Mouse (Mus musculus): ENCODE measurements around the gene Trpm5.

Trpm5 gene

GRCm38 (mm10) chr7:143040561-143040960 lies 53.9 kb downstream of the Trpm5 start:
- no peak for DNase-seq (ENCODE audit: low spot score in 2 of 2)

GRCm38 (mm10) chr7:143038174-143038931 lies 56.1 kb downstream of the Trpm5 start:
- DNase-seq (ENCODE audit: low spot score in 2 of 2): no peak

DNA sequence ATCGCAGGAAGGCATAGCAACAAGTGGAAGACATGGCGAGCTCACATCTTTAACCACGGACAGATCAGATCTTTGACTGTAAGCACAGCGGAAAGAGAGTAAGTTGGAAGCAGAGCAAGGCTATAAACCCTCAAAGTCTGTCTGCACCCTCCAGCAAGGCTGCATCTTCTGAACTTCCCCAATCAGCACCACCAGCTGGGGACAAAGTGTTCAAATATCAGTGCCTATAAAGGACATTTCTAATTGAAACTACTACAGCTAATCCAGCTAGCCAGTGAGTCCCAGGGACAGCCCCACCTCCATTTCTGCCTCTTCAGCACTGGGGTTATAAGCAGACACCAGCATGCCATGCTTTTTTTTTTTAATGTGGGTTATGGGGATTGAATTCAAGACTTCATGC lies 57.1 kb downstream of the Trpm5 start:
- no peak for DNase-seq (ENCODE audit: low spot score in 2 of 2)

- no peak for DNase-seq (ENCODE audit: low spot score in 2 of 2)
Observed at GRCm38 (mm10) chr7:143036787-143037186, 57.7 kb downstream of the Trpm5 start.

DNA sequence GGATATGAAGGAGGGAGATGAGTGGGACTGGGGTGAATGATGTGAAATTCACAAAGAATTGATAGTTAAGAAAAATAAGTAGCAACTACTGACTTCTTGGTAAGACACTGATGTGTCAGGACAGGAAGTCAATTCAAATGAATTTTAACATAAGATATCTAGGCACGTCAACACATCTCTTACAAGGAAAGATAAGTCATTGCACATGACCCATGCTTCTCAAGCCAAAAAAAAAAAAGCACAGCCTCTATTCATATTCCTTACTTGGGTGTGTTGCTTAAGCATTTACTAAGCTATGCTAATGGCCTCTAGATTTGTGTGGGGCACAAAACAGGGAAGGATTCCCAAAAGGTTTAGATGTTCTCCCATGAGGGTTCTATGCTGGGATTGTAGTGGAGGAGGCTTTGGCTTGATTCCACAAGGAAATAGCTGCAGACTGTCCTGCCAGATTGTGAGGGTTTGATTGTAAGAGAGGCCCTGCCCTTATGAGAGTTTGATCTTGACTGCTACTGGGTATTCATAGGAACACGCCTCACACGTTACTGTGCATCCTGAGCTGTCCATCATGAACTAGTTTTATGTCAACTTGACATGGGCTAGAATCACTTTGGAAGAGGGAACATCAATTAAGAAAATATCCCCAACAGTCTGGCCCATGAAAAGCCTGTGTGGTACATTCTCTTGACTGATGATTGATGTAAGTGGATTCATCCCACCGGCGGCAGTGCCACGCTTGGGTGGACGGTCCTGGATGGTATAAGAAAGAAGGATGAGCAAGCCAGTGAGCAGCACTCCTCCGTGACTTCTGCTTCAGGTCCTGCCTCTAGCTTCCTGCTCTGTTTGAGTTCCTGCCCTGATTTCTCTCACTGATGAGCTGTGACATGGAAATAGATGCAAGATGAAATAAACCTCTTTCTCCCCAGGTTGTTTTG lies 59.7 kb downstream of the Trpm5 start:
- no peak for DNase-seq (ENCODE audit: low spot score in 2 of 2)

GRCm38 (mm10) chr7:143034112-143034511 lies 60.3 kb downstream of the Trpm5 start:
- DNase-seq (ENCODE audit: low spot score in 2 of 2): no peak

DNA sequence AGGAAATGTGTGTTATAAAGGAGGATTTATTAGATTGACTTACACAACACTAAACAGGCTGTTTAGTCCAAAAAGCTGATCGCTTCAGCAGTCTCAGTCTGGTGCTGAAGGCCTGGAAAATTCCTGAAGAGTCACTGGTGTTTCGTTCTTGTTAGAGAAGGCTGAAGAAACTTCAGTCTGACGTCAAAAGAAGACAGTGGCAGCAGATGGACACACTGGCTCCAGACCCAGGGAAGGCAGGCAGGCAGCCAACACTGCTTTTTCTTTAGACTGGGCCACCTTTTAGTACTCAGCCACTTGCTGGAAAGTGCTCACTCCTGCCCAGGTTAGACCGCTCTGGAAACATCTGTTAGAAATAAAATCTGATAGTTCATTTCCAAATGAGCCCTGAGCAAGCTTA lies 60.9 kb downstream of the Trpm5 start:
- no peak for DNase-seq (ENCODE audit: low spot score in 2 of 2)

DNA sequence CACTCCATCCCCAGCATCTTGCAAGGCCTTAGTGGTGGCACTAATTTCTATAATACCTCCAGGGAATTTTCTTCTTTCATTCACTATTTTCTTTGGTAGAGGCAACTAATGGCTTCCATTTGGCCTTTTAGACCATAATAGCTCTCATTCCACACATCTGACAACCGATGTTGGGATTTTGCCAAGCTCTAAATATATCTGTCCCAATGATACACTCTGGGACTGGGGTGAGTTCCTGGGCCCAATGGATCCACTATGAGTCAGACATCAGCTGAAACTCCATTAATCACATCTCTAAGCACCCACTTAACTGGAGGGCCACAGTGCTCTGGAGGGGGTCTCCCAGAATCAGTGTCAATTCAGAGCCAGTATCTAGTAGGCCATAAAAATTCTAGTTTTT lies 62.6 kb downstream of the Trpm5 start:
- DNase-seq (ENCODE audit: low spot score in 2 of 2): no peak

DNA sequence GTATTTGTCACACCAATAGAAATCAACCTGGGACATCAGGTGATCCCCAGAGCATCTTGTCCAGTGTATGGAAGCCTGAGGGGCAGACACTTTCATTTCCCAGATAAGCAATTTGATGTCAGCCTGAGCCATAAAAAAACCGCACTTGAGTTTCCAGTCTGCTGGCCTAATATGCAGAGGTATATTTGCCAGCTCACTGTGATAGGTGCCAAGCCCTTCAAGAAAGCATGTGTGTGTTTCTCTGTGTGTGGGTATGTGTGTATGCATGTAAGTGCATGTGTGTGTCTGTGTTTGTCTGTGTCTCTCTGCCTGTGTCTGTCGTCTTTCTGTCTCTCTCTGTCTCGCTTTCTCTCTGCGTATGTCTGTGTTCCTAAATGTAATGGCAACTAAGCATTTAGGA lies 67.2 kb downstream of the Trpm5 start:
- DNase-seq (ENCODE audit: low spot score in 2 of 2): no peak

DNA sequence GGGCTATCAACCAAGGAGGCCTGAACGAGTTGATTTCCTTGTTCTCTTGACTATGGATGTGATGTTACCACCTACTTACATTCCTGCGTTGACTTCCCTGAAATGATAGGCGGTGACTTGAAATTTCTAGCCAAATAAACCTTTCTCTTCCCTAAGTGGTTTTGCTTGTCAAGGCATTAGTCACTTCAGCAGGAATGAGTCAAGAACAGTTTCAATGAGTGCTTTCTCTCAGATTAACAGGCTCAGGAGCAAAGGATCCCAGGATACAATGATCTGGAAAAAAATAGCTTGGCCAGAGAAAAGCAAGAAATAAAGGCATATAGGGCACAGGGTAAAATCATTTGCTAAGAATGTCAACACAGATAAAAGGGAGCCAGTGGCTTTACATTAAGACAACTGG lies 68.9 kb downstream of the Trpm5 start:
- DNase-seq (ENCODE audit: low spot score in 2 of 2): no peak

DNA sequence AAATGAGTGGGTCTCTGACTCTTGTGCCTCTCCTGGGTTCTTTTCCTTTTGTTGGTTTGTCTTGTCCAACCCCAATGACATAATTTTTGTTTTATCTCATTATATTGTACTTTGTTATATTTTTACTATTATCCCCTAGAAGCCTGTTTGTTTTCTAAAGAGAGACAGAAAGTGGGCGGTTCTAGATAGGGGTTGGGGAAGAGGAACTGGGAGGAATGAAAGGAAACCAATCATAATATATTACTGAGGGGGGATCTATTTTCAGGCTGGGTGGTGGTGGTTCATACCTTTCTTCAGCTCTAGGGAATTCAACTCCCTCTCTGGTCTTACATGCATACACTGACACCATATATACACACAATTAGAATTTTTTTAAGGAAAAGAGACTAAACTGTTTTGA lies 70.1 kb downstream of the Trpm5 start:
- no peak for DNase-seq (ENCODE audit: low spot score in 2 of 2)

GRCm38 (mm10) chr7:143023499-143023898 lies 70.9 kb downstream of the Trpm5 start:
- no peak for DNase-seq (ENCODE audit: low spot score in 2 of 2)

- no peak for DNase-seq (ENCODE audit: low spot score in 2 of 2)
Observed at GRCm38 (mm10) chr7:143021356-143022164, 72.9 kb downstream of the Trpm5 start.

DNA sequence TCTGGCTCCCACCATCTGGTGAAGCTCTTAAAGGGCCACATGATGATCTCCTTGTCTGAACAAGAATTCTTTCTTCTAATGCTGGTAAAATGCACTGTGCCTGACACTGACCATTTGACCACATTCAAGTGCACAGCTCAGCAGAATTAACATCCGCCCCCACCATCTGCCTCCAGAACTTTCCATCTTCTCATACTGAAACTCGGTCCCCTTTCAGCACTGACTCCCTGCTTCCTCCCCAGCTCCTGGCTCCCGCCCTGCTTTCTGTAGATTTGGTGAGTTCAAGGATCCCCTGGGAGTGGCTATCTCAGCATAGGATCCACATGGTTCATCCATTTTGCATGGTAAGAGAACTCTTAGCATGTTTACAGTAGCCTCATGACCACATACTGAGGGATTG lies 73.7 kb downstream of the Trpm5 start:
- DNase-seq (ENCODE audit: low spot score in 2 of 2): no peak

DNA sequence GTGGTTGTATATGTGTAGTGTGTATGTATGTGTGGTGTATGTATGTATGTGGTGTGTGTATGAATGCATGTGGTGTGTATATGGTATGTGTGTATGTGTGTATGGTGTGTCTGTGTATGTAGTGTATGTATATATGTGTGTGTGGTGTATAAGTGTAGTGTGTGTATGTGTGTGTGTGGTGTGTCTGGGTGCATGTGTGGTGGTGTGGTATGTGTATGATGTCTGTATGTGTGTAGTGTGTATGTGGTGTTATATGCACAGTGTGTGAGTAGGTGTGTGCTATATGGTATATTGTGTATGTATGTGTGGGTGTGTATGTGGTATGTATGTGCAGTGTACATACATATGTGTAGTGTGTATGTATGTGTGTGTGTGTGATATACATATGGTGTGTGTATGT lies 74.4 kb downstream of the Trpm5 start:
- no peak for DNase-seq (ENCODE audit: low spot score in 2 of 2)

All from frontal cortex, postnatal 25 days (tissue).